Mouse (Mus musculus) limb, embryonic 13.5 days (tissue): ENCODE data around the gene Slc9a9. TPM values are rescaled to one million over a fixed set of nuclear protein-coding genes. Genes with fewer than 3 reads are reported as not detected.

Experiments used
- ATAC-seq: fragments of 200-750 bp; cut with Nextera tagmentation; 2 replicates; pipeline ENCODE4 v1.8.0; 2017; ENCODE audit warnings: low read depth, moderate number of reproducible peaks, moderate TSS enrichment; ENCODE audit not compliant: low FRiP score
- H3K27ac ChIP-seq: fragments of 300-500 bp; sonication (generic); 2 replicates; pipeline ENCODE4 v1.5.1; 2015; ENCODE audit warnings: inconsistent platforms, mild to moderate bottlenecking, moderate library complexity
- H3K27me3 ChIP-seq: fragments of 300-500 bp; sonication (generic); 2 replicates; pipeline ENCODE4 v1.6.1; 2015; ENCODE audit warnings: mild to moderate bottlenecking, inconsistent platforms
- H3K36me3 ChIP-seq: fragments of 300-500 bp; sonication (generic); 2 replicates; pipeline ENCODE4 v1.6.1; 2015; ENCODE audit warnings: inconsistent platforms, mild to moderate bottlenecking, moderate library complexity
- H3K4me1 ChIP-seq: fragments of 300-500 bp; sonication (generic); 2 replicates; pipeline ENCODE4 v1.6.1; 2015; ENCODE audit warnings: inconsistent platforms
- H3K4me2 ChIP-seq: fragments of 300-500 bp; sonication (generic); replicated peaks from 2 replicates; pipeline ENCODE4 v1.6.1; 2015; ENCODE audit warnings: inconsistent platforms, mild to moderate bottlenecking, moderate library complexity
- H3K4me3 ChIP-seq: fragments of 300-500 bp; sonication (generic); 2 replicates; pipeline ENCODE4 v1.5.1; 2015; ENCODE audit warnings: moderate library complexity, mild to moderate bottlenecking, inconsistent platforms
- H3K9ac ChIP-seq: fragments of 300-500 bp; sonication (generic); 2 replicates; pipeline ENCODE4 v1.6.1; 2015; ENCODE audit warnings: mild to moderate bottlenecking, inconsistent platforms
- H3K9me3 ChIP-seq: fragments of 300-500 bp; sonication (generic); 2 replicates; pipeline ENCODE4 v1.6.1; 2016; ENCODE audit warnings: inconsistent platforms
- whole genome bisulfite sequencing: fragments of 180-500 bp; shearing (Covaris S2); methylation state at CpG from one replicate; pipeline ENCODE4 v1.1.7; 2015; 5-methylcytosine and 5-hydroxymethylcytosine counted together
- polyA plus RNA-seq: library from polyadenylated mRNA; unstranded; fragments of >200 nt; fragmentation: Nextera tagmentation; extraction: Ambion mirVana; gene quantifications from 2 replicates; pipeline ENCODE4 v1.2.1, GENCODE M21; 2015

Gene Slc9a9
- polyA plus RNA-seq, 1 experiment from 2014 or later, result 3.6 TPM

DNA sequence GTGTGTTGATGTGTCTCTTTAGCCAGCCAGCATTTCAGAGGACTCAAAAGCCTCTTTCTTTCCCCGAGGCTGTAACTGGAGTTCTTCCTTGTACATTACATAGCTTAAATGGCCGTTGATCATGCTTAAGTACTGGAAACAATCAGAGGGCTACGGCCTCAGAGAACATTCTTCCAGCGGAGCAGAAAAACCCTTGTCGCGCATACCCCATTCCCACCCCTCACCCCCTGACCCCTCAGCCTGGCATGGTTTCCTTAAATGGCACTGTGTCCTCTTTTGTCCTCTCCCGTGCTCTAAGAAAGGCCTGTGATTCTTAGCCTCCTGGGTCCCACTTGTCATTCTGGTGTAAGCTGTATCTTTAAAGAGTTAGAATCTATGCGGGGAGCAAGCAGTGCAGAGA, 404.0 kb downstream of the Slc9a9 start:
- WGBS, result 47% methylated on average over 8 of the region's 8 CpGs
- H3K27ac ChIP-seq, result 0 out of 2 replicates have a peak overlapping the region, but pooled peaks have one; percentile 28
- H3K9me3 ChIP-seq, result peaks cover under 1% of the 10 kb centered on the region; the same call in 1 of the 2 replicates
- H3K36me3 ChIP-seq, result no peaks in the 10 kb centered on the region
- no peaks in the 10 kb centered on the region for H3K27me3 ChIP-seq
- peaks cover 26% of the 10 kb centered on the region for H3K4me1 ChIP-seq
- ATAC-seq, result no peak
- no peak overlapping the region for H3K4me3 ChIP-seq
- H3K9ac ChIP-seq, result no peak overlapping the region
- no peak overlapping the region for H3K4me2 ChIP-seq

DNA sequence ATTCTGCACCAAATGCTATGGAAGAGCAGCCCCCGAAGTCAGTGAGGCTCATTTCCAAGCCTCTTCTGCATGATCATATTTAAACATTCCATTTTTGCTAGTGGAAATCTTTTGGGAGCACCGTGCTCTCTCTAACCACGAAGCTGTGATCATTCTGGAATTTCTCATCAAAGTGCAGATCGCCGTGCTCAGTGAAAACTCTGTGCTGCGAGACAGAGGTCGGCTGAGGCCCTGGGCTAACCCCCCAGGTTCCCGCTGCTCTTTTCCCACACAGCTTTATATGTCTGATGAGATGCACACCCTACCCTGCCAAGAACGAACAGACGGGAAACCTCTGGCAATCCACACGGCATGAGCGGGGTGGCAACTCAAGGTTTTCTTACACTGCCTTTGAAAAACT, 406.1 kb downstream of the Slc9a9 start:
- 46% methylated on average over 12 of the region's 12 CpGs for WGBS
- Histone ChIP-seq H3K36me3 (no peaks in the 10 kb centered on the region), H3K27me3 (no peaks in the 10 kb centered on the region), H3K9me3 (no peaks in the 10 kb centered on the region), H3K4me2 (no peak overlapping the region), H3K27ac (no peak overlapping the region), H3K4me3 (no peak overlapping the region), H3K4me1 (peaks cover 26% of the 10 kb centered on the region), H3K9ac (no peak overlapping the region)
- ATAC-seq, result no peak

DNA sequence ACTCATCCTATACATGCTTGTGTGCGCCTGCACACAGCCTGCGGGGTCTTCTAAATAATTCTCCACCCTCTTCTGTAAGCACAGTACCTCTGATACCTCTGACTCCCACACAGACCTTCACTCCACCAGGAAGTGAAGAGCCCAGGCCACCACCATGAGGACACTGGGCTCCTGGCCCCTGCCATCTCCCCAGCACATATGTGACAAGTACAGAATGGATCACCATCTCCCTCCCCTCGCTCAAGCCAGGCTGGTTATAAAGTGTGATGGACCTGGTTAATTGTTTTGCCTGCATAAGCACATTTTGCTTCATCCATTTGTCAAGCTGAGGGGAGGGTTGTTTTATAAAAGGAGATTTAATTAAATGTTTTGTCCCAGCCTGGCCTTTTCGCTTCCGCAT, 408.2 kb downstream of the Slc9a9 start:
- WGBS, result 83% methylated on average over 5 of the region's 5 CpGs
- H3K4me1 ChIP-seq, result peaks cover 19% of the 10 kb centered on the region
- ATAC-seq, result no peak

DNA sequence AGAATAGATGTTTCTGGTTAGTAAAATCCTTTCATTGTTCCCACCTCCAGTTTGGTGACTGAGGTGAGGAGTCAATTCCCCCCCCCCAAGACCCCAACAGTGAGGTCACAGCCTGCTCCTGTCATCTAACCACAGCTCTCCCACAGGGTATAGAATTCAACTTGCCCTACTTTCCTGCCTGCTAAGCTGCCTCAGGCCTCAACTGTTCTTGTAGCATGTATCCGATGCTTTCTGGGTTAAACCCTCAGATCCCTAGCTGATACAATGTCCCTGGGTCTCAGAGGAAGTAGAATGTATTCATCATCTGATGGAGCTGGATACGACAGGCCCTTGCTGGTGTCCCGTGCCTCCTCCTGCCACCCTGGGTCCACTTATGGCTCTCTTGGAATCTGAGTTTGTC, 408.9 kb downstream of the Slc9a9 start:
- no peak overlapping the region for H3K4me2 ChIP-seq
- no peaks in the 10 kb centered on the region for H3K27me3 ChIP-seq
- H3K36me3 ChIP-seq, result no peaks in the 10 kb centered on the region
- peaks cover 12% of the 10 kb centered on the region for H3K4me1 ChIP-seq
- WGBS, result 81% methylated on average over 3 of the region's 3 CpGs
- H3K27ac ChIP-seq, result no peak overlapping the region
- H3K9me3 ChIP-seq, result no peaks in the 10 kb centered on the region
- no peak overlapping the region for H3K9ac ChIP-seq
- ATAC-seq, result no peak
- H3K4me3 ChIP-seq, result no peak overlapping the region

More for the DNA sequence above, 408.2 kb downstream of the Slc9a9 start:
- no peaks in the 10 kb centered on the region for H3K36me3 ChIP-seq
- no peak overlapping the region for H3K4me2 ChIP-seq
- no peak overlapping the region for H3K4me3 ChIP-seq
- H3K9ac ChIP-seq, result no peak overlapping the region
- no peaks in the 10 kb centered on the region for H3K27me3 ChIP-seq
- no peak overlapping the region for H3K27ac ChIP-seq
- H3K9me3 ChIP-seq, result no peaks in the 10 kb centered on the region

DNA sequence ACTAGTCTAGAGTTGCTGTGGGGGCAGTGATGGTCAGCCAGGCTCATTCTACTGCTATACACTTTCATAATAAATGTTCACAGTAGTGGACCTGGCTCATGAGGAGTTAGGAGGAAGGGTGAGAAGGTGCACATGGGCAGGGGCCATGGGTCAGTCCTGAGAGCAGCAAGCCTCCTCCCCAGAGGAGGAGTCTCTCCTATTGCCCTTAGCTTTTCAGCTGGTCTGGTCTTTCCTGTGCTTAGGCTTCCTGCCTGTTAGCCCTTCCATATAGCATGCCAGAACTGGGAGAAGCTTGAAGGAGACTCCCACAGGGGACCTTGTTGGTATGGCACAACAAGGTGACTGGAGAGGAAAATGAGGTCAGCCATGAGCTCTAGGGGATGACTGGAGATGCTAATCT, 410.2 kb downstream of the Slc9a9 start:
- Histone ChIP-seq H3K36me3 (no peaks in the 10 kb centered on the region), H3K27me3 (no peaks in the 10 kb centered on the region), H3K4me1 (0 out of 2 replicates have a peak, but pooled peaks cover 7% of the 10 kb centered on the region), H3K9me3 (no peaks in the 10 kb centered on the region), H3K9ac (no peak overlapping the region), H3K4me2 (no peak overlapping the region), H3K27ac (no peak overlapping the region), H3K4me3 (no peak overlapping the region)
- no peak for ATAC-seq

DNA sequence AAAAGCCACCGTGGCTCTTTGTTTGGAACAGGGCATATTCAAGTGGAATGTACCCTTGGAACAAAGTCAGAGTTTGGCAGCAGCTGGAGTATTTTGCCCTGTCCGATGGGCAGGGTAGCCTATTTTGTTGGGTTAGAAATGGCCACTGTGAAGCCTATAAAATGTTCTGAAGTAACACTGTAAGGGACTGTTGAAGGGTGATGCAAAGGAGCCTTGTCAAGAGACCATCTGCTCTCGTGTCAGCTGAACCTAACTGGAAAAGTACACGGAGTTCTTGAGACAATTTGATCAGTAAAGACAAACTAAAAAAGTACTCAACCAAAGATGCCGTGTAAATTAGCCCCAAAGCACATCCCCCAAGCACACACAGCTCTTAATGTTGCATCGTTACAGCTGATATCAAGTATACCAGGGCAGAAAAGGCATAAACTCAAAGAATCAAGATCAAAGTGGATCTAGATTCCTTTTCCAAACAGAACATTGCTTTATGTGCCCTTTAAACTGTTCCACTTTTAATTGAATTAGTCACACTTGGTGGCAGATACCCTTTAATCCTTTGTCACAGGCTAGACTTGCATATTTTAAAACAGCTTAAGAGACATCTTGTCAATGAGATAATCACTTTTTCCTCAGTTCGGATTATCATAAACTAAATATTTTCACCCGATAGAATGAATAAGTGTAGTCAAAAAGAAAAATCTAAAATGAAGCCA, 416.6 kb downstream of the Slc9a9 start:
- ATAC-seq, result no peak

DNA sequence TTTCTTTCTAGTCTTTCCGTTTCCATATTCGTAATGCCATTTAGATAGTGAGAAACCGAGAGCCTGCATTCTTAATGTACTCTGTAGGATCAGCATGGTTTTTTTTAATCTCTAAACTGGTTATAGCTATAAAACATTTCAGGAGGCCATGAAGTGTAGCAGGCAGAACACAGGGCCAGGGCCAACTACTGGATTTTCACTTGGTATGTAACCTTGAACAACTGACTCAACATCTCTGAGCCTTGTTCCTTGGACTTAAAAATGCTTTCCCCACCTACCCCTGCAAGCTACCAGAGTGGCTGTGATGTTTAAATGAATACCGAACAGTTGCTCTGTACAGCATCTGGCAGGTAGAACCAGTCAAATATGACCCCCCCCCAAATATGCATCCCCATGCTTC, 418.5 kb downstream of the Slc9a9 start:
- H3K9ac ChIP-seq, result no peak overlapping the region
- H3K4me3 ChIP-seq, result no peak overlapping the region
- no peaks in the 10 kb centered on the region for H3K36me3 ChIP-seq
- H3K4me1 ChIP-seq, result no peaks in the 10 kb centered on the region
- H3K27me3 ChIP-seq, result no peaks in the 10 kb centered on the region
- H3K4me2 ChIP-seq, result no peak overlapping the region
- H3K9me3 ChIP-seq, result no peaks in the 10 kb centered on the region
- no peak overlapping the region for H3K27ac ChIP-seq
- no peak for ATAC-seq
- 94% methylated on average over 4 of the region's 4 CpGs for WGBS

More for the DNA sequence above, 416.6 kb downstream of the Slc9a9 start:
- Histone ChIP-seq H3K4me2 (no peak overlapping the region), H3K9me3 (no peaks in the 10 kb centered on the region), H3K27me3 (no peaks in the 10 kb centered on the region), H3K9ac (no peak overlapping the region), H3K27ac (no peak overlapping the region), H3K4me1 (no peaks in the 10 kb centered on the region), H3K36me3 (no peaks in the 10 kb centered on the region), H3K4me3 (no peak overlapping the region)
- 70% methylated on average over 8 of the region's 8 CpGs for WGBS

DNA sequence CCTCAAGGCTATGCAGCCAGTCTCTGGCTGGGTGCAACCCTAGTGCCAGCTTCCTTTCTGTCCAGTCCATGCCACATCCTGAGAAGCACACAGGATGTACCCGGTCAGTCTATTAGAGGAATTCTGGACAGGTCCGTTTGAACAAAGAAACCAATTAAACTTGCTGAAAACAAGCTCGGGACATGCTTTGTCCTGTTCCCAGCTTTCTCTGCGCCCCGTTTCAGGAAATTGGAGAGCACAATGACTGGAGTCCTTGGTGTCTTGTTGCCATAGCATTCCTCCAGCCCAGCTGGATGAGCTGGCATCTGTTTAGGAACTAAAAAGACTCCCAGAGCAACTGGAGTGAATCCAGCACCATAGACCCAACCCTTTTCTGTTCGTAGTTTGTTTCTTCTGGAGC, 419.3 kb downstream of the Slc9a9 start:
- Histone ChIP-seq H3K4me1 (no peaks in the 10 kb centered on the region), H3K9ac (no peak overlapping the region), H3K9me3 (no peaks in the 10 kb centered on the region), H3K36me3 (no peaks in the 10 kb centered on the region), H3K27ac (no peak overlapping the region), H3K4me2 (no peak overlapping the region), H3K27me3 (no peaks in the 10 kb centered on the region), H3K4me3 (no peak overlapping the region)
- no peak for ATAC-seq
- 65% methylated on average over 6 of the region's 6 CpGs for WGBS

DNA sequence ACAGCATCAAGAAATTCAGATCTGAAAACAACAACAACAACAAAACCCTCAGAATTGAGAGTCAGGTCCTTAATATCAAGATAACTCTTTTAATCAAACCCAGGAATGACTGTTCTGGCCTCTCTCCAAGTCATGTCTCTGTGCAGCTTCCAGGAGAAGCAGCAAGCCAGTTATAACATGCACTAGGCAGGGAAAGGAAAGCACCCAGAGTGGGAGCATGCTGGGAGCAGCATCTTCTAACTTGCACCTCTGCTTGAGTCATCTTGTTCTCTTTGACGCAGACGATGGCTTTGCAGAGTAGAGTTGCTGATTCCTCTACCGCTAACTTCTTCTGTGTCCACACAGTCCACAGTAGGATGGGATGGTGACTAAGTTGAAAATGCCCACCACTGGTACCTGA, 426.8 kb downstream of the Slc9a9 start:
- no peaks in the 10 kb centered on the region for H3K27me3 ChIP-seq
- 81% methylated on average over 3 of the region's 3 CpGs for WGBS
- H3K4me2 ChIP-seq, result no peak overlapping the region
- H3K9me3 ChIP-seq, result no peaks in the 10 kb centered on the region
- ATAC-seq, result no peak
- no peak overlapping the region for H3K4me3 ChIP-seq
- no peak overlapping the region for H3K9ac ChIP-seq
- H3K4me1 ChIP-seq, result peaks cover 9% of the 10 kb centered on the region; the same call in 1 of the 2 replicates
- no peaks in the 10 kb centered on the region for H3K36me3 ChIP-seq
- H3K27ac ChIP-seq, result no peak overlapping the region

DNA sequence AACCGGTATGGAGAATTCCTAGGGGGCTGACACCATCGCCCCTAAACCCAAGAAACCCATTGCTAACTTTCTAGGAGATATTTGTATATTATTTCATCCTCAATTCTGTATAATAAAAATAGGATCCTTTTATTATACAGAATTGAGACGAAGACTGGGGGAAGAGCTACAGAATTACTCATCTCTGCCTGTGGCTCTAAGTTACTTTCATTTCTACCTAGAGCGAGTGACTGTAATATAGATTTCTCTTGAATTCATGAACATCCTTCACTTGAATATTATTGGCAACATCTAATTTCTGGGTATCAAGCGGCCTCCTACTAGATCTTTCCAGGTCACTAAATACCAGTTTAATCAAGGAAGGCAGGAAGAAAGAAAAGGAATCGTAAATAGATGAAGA, 436.1 kb downstream of the Slc9a9 start:
- ATAC-seq, result no peak
- Histone ChIP-seq H3K9ac (no peak overlapping the region), H3K27me3 (no peaks in the 10 kb centered on the region), H3K4me2 (no peak overlapping the region), H3K36me3 (no peaks in the 10 kb centered on the region), H3K9me3 (no peaks in the 10 kb centered on the region), H3K4me3 (no peak overlapping the region), H3K27ac (no peak overlapping the region), H3K4me1 (no peaks in the 10 kb centered on the region)
- 94% methylated on average over 6 of the region's 6 CpGs for WGBS

DNA sequence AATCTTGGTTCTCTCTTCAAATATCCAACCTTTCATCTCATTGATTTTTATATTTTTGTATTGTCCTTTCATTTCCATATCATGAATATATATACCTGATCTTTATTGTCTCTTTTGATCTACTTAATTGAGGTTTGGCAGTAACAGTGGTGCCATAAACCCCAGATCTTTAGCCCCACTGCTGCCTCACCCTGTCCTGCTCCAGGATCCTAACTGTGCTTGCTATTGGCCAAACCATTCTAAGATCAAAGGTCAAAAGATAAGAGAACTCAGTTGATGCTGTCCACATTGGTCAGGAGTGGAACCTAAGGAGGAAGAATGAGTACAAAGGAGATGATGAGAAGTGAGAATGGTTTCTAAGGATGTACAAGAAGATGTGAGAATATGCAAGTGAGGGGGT, 440.1 kb downstream of the Slc9a9 start:
- Histone ChIP-seq H3K4me2 (no peak overlapping the region), H3K27ac (no peak overlapping the region), H3K9ac (no peak overlapping the region), H3K4me1 (no peaks in the 10 kb centered on the region), H3K4me3 (no peak overlapping the region), H3K27me3 (0 out of 2 replicates have a peak, but pooled peaks cover 6% of the 10 kb centered on the region), H3K9me3 (no peaks in the 10 kb centered on the region), H3K36me3 (no peaks in the 10 kb centered on the region)
- no peak for ATAC-seq

DNA sequence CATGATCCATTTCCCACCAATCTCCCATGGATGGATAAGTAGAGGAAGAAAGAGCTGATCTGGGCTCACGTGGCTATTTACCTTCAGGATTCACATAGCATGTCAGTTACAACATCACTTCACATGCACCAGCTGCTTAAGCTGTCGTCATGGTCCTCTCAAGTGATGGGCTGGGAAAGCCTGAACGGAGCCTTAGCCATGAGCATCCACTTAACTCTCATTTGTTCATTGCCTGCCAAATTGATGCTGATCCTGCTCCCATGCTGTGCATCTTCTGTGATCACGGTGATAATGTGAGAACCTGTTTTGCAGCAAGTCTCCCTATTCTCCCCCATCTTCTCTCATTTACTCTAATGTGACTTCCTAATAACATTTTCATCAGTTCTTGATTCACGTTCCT, 441.1 kb downstream of the Slc9a9 start:
- no peak for ATAC-seq
- no peak overlapping the region for H3K4me2 ChIP-seq
- no peak overlapping the region for H3K4me3 ChIP-seq
- no peaks in the 10 kb centered on the region for H3K4me1 ChIP-seq
- no peaks in the 10 kb centered on the region for H3K36me3 ChIP-seq
- no peaks in the 10 kb centered on the region for H3K9me3 ChIP-seq
- WGBS, result 74% methylated on average over 5 of the region's 5 CpGs
- no peak overlapping the region for H3K9ac ChIP-seq
- H3K27ac ChIP-seq, result no peak overlapping the region
- 0 out of 2 replicates have a peak, but pooled peaks cover 6% of the 10 kb centered on the region for H3K27me3 ChIP-seq

DNA sequence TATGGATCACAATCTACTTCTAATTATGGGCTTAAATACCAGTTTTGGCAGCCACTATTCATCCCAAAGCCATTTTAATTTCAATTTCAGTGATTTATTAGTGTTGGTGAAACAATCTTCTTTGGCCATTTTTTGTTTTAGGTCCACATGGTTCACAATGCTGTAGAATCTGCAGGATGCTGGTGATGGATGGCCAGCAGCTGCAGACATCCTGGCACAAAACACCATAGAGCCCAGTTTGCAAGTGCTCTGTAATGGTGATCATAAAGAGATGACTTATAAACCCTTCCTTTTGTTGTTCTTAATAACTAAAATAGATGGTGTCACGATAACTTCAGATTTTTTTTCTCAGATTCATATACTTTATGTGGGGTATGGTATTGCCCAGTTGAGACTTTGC, 442.0 kb downstream of the Slc9a9 start:
- Histone ChIP-seq H3K9ac (no peak overlapping the region), H3K27me3 (0 out of 2 replicates have a peak, but pooled peaks cover 6% of the 10 kb centered on the region), H3K9me3 (no peaks in the 10 kb centered on the region), H3K27ac (no peak overlapping the region), H3K4me1 (no peaks in the 10 kb centered on the region), H3K4me3 (no peak overlapping the region), H3K4me2 (no peak overlapping the region), H3K36me3 (no peaks in the 10 kb centered on the region)
- ATAC-seq, result no peak
- WGBS, result 93% methylated on average over 1 of the region's 1 CpGs
